Mouse (Mus musculus) heart, postnatal 4 days (tissue): ENCODE results near the gene Skil. TPM values are rescaled to one million over a fixed set of nuclear protein-coding genes. Genes with fewer than 3 reads are reported as not detected.
"Not testable (repeated sequence)": the region's sequence is repeated elsewhere in the genome, so short reads cannot be mapped to it uniquely, and the experiment has no call there.

Source experiments
- DNase-seq: peaks from one replicate; pipeline ENCODE4 v3.0.0; 2021
- total RNA-seq, 2 experiments: library from RNA; stranded (reverse); gene quantifications; 2 replicates each; pipeline ENCODE4 v1.2.3; 2021

The Skil gene
- total RNA-seq, 2 experiments from 2014 or later, result 26.7 to 27.1 TPM

- no peak for DNase-seq
Measured at GRCm38 (mm10) chr3:31133664-31134063, 38.8 kb downstream of the Skil start.

DNA sequence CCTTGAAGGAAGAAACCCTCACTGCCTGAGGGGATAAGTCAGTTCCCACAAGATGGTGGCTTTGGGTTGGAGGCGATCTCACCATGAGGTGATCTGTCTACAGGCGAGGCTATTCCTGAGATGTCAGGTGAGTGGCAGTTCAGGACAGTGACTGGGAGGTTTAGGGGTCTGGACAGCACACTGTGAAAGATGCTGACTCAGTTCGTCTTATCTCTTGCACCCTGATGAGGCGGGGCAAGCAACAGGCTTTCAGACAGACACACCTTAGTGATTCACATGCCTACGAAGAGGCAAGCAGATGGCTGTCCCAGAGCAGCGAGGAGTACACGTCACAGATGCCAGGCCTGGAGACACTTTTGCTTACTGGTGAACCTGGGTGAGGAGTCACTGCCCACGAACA lies 39.4 kb downstream of the Skil start:
- no peak for DNase-seq

GRCm38 (mm10) chr3:31134696-31135095 lies 39.8 kb downstream of the Skil start:
- DNase-seq, result no peak

DNA sequence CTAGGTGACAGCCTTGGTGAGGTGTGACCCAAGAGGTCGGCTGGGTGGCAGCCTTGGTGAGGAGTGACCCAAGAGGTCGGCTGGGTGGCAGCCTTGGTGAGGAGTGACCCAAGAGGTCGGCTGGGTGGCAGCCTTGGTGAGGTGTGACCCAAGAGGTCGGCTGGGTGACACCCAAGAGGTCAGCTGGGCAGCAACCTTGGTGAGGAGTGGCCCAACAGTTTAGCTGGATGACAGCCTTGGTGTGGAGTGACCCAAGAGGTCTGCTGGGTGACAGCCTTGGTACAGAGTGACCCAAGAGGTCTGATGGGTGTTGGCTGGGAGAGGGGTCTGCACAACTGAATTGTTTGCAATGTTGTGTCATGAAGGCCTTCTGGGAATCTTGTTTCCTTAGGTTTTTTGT lies 41.7 kb downstream of the Skil start:
- not testable (repeated sequence) for DNase-seq

GRCm38 (mm10) chr3:31138454-31139424 lies 43.9 kb downstream of the Skil start:
- DNase-seq, result peak; percentile 84

- no peak for DNase-seq
Measured at GRCm38 (mm10) chr3:31141621-31142020, 46.8 kb downstream of the Skil start.

DNA sequence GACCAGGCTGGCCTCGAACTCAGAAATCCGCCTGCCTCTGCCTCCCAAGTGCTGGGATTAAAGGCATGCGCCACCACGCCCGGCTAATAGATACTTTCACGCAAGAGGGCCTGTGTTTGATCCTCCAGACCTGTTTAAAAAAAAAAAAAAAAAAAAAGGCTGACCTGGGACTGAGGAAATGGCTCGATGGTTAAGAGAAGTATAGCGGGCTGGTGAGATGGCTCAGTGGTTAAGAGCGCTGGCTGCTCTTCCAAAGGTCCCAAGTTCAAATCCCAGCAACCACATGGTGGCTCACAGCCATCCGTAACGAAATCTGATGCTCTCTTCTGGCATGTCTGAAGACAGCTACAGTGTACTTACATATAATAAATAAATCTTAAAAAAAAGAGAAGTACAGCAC lies 50.4 kb downstream of the Skil start:
- not testable (repeated sequence) for DNase-seq

DNA sequence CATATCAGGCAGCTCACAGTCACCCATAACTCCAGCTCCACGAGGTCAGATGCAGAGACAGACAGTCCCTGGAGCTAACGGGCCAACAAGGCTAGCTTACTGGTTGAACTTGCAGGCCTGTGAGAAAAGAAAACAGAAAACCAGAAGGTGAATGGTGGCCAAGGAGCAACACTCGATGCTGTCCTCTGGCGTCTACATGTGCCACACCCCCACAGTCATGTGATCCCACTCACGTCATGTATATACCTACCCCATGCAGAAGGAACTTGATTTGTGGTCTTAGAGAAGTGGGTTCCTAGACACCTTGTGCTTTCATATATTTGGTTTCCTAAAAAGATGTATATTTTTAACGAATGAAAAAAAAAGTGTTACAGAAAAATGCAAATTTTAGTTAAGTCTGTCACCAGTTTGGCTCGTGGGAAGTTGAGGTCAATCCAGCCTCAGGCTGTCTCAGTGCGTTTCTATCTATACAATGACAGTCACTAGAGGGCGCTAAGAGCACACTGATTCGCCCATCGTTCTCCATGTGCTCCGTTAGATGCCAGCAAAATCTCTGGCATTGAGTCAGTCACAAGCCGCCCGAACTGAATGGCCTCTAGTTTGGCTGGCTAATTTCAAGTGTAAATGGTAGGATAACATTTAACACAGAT lies 50.9 kb downstream of the Skil start:
- peak; percentile 81 for DNase-seq

DNA sequence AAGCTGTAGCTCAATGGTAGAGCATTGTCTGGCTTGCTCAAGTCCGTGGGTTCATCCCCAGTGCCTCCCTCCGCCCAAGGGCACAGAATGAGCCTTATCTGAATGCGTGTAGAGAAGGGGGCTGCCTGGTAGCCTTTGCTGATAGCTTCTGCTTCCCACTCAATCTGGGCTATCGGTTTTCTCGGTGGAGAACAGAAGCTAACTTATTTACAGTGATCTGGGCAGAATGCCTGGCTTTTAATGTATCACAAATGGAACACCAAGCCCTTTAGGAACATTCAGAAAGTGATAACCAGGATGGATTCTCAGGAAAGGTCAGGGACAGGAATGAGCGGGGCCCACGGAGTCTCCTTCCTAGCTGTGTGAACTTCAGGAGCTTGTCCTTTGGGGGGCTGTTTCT lies 53.7 kb downstream of the Skil start:
- no peak for DNase-seq

DNA sequence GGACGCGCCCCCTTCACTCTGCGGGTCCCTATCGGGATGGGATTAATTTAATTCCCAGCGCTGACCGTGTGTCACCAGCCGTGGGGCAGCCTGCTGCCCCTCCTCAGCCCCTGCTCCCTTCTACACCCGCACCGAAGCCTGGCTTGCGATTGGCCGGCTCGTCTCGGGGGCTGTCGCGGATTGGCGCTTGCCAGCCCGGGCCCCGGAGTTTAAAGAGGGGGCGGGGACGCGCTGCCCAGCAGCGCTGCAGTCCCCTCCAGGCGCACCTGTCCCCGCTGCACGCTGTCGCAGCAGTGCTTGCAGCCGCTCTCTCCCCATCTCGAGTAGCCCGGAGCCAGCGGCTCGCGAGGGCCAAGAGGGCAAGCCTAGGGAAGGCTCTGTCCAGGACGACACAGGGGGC lies 54.8 kb downstream of the Skil start, which contains the start of gene Cldn11:
Cldn11 (plus strand) TSS at position 215 of the 400 bp plus-strand sequence.
- DNase-seq, result peak; percentile 52

DNA sequence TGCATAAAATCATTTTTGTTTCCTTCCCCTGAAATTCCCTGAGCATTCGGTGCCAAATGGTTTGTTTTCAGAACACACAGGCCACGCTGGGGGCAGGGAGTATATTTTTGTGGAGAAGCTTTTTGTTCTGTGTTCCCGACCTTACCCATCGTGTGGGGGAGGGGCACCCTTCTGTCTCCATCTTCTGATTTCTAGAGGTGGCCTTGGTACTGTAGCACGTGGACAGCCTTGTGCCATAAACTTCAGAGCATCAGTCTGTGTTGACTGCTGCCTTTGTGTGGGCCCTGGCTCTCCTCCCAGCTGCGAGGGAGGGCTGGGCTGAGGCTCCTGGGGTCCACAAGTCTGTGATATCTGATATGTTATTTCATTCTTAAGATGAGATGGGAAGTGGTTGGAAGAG lies 57.2 kb downstream of the Skil start:
- DNase-seq, result no peak

DNA sequence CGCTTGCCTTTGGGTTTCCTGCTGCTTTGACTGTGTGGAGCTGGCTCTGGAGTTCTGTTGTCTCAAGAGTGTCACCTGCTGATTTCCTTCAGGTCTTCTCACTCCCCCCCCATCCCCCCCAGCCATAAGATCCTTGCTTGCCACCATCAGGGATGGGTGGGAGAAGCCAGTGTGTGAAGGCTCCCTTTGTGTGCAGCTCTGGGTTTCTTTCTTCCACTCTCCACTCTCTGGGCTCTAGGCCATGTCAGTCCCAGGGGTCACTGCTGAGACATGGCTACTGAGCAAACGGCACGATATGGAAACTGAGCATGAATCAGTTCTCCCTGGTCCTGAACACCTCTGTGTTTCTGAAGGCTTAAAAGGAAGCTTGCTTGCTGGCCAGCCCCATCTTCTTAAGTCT lies 61.3 kb downstream of the Skil start:
- peak; percentile 28 for DNase-seq

DNA sequence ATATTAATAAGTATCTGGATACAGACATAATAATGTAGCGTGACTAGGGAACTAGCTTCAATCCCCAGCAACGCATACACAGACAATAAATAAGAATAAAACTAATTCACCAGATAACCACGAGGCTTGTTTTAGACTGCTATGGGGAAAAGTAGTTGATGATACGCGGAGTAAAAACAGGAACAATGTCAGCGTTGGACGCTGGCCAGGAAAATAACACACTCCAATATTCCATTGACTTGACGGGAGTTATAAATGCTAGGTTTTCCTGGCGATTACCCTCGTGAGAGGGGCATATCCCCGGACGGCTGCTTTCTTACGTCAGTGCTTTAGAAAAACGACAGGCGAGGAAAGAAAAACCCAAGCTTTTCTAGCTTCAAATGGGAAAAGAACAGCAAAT lies 62.9 kb downstream of the Skil start:
- peak; percentile 34 for DNase-seq

DNA sequence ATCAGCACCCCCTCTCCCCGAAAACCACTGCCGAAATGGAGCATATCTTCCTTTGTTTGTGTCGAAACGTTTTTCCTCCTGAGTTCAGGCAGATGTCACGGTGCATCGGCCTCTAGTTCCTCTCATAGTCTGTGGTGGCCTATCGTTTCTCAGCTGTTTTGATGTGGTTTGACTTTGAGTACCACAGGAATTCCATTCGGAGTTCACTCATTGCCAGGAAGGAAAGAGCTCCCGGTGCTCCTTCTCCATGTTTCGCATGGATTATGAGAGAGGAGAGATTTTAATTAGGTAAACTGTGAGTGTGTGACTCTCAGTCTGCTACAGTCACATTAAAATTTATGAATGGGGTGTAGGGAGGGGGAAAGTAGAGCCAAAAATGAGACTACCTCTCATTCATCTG lies 65.2 kb downstream of the Skil start:
- no peak for DNase-seq

DNA sequence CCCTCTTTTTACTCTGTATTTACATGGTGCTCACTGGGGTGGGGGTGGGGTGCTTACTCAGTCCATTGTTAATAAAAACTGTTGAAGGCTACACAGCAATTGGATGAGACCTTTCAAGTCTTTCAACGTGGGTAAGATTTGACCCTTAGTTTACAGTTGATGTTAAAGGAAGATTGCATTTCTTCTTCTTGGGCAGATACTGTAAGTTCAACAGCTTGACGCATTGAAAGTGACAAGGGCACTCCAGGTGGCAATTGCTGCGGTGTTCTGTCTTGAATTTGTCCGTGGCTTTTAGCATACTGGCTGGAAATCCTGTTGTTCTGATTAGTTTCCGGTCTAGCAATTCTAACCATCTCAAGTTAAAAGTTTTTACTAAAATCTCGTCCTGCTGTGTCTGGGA lies 66.5 kb downstream of the Skil start:
- DNase-seq, result no peak

DNA sequence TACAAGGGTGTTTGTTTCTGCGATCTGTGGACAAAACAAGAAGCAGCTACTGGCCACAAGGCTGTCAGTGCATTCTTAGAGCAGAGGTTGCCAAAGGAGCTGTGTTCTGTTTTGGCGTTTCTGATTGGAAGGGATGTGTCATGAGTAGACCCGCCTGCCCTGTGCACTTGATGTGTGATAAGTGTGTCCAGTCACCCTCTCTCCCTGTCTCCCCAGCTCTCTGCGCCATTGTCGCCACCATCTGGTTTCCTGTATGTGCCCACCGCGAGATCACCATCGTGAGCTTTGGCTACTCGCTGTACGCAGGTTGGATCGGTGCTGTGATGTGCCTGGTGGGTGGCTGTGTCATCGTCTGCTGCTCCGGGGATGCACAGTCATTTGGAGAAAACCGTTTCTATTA lies 68.0 kb downstream of the Skil start:
- DNase-seq, result no peak

- no peak for DNase-seq
Measured at GRCm38 (mm10) chr3:31165803-31166202, 70.9 kb downstream of the Skil start.

DNA sequence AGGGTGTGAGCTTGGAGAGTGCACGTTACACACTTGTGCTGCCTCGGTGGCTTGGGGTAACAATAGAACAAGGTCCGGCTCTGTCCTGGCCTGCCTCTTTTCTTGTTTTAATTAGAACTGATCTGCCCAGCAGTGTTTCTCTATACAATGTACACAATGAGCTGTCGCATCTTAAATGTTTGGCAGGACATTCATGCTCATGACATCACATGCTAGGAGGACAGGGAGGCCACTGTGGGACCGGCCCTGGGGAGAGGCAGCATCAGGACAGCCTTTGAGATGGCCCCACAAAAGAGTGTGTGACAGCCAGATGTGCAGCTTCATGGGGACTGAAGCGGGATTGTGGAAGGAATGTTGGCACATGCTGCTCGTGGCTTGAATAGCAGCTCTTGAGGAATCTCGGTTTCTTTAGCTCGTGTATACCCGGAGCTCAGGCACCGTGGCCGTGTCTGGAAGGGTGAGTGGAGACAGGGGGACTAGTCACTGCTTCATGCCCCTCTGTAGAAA lies 71.6 kb downstream of the Skil start:
- DNase-seq, result peak; percentile 36

Other genes starting within 250 kb of the Skil start
- gene Gpr160, start 239.1 kb upstream of the Skil start, total RNA-seq, result under 1 TPM; 0.60 to 0.63 TPM
- 10 to 100 TPM; 17.6 to 17.8 TPM for gene Phc3, start 125.6 kb upstream of the Skil start, total RNA-seq
- 10 to 100 TPM; 23.0 to 26.6 TPM for gene Prkci, start 99.3 kb upstream of the Skil start, total RNA-seq
- gene Cldn11, start 54.9 kb downstream of the Skil start, total RNA-seq, result 1 to 10 TPM; 3.2 to 3.7 TPM
- under 1 TPM; 0.38 to 0.43 TPM for gene Slc7a14, start 215.3 kb downstream of the Skil start, total RNA-seq